Mouse (Mus musculus): ENCODE results near the gene Slc22a30.
"Not testable (repeated sequence)": the region's sequence is repeated elsewhere in the genome, so short reads cannot be mapped to it uniquely, and the experiment has no call there.

GRCm38 (mm10) chr19:8407290-8408021, 2.5 kb upstream of the Slc22a30 start:
- TF ChIP-seq CTCF (IDR thresholded peaks at IDR 0.05); EP300 (IDR thresholded peaks at IDR 0.05; ENCODE audit: insufficient read depth, low read depth, low read length): not testable (repeated sequence)
